Mouse (Mus musculus) brain, embryonic 14.5 days (tissue): ENCODE measurements around the gene Mmp12.

Source experiments
- CTCF ChIP-seq: fragments of 200-500 bp; IDR thresholded peaks from 2 replicates; pipeline ENCODE4 v1.5.1; 2012; ENCODE audit warnings: inconsistent platforms, mild to moderate bottlenecking, moderate library complexity, borderline replicate concordance; ENCODE audit not compliant: insufficient read depth, insufficient read length; ENCODE audit errors: extremely low read depth
- POLR2A ChIP-seq: fragments of 200-500 bp; IDR thresholded peaks from 2 replicates; pipeline ENCODE4 v1.6.1; 2012; ENCODE audit warnings: mild to moderate bottlenecking, inconsistent platforms, borderline replicate concordance; ENCODE audit not compliant: poor library complexity, insufficient read depth, insufficient read length, severe bottlenecking; ENCODE audit errors: extremely low read depth

- TF ChIP-seq CTCF = no peak
- TF ChIP-seq POLR2A = no peak
Observed at GRCm38 (mm10) chr9:7344107-7344506, at the start of gene Mmp12.
